Mouse (Mus musculus) C2C12 (cell line): Measurements from ENCODE around the gene Trpd52l3. TPM values are rescaled to one million over a fixed set of nuclear protein-coding genes. Genes with fewer than 3 reads are reported as not detected.

ENCODE experiments used
- H3K27me3 ChIP-seq: one replicate; pipeline ENCODE4 v1.6.1; 2011; ENCODE audit not compliant: control insufficient read depth, insufficient read depth, insufficient read length
- H3K36me3 ChIP-seq: one replicate; pipeline ENCODE4 v1.6.1; 2011; ENCODE audit not compliant: control insufficient read depth, insufficient read depth
- H3K4me3 ChIP-seq: one replicate; pipeline ENCODE4 v1.5.1; 2011; ENCODE audit warnings: mild to moderate bottlenecking, control low read depth; ENCODE audit not compliant: poor library complexity, insufficient read depth, severe bottlenecking
- H3K79me2 ChIP-seq: one replicate; pipeline ENCODE4 v1.6.1; 2011; ENCODE audit not compliant: control insufficient read depth, insufficient read depth
- H3K79me3 ChIP-seq: one replicate; pipeline ENCODE4 v1.6.1; 2011; ENCODE audit warnings: low read depth, control low read depth
- H3ac ChIP-seq: one replicate; pipeline ENCODE3; 2011; ENCODE audit warnings: low read depth; ENCODE audit not compliant: control insufficient read depth, insufficient read length
- CEBPB ChIP-seq: IDR thresholded peaks from one replicate; pipeline ENCODE4 v1.6.1; 2011; ENCODE audit warnings: low read depth, mild to moderate bottlenecking, control low read depth, moderate library complexity
- CTCF ChIP-seq: IDR thresholded peaks from one replicate; pipeline ENCODE4 v1.5.1; 2011; ENCODE audit not compliant: control insufficient read depth, insufficient read depth, insufficient read length
- FOSL1 ChIP-seq: IDR thresholded peaks from one replicate; pipeline ENCODE4 v1.8.0; 2011; ENCODE audit warnings: mild to moderate bottlenecking, low read length; ENCODE audit not compliant: poor library complexity, insufficient read depth, severe bottlenecking
- MAX ChIP-seq: IDR thresholded peaks from one replicate; pipeline ENCODE4 v1.6.1; 2011; ENCODE audit warnings: mild to moderate bottlenecking, control low read depth
- MYOD1 ChIP-seq: IDR thresholded peaks from one replicate; pipeline ENCODE4 v1.6.1; 2011; ENCODE audit warnings: low read depth; ENCODE audit not compliant: control insufficient read depth, insufficient read length
- MYOG ChIP-seq: IDR thresholded peaks from one replicate; pipeline ENCODE4 v1.6.1; 2011; ENCODE audit not compliant: control insufficient read depth, insufficient read length; ENCODE audit errors: extremely low read depth
- USF1 ChIP-seq: IDR thresholded peaks from one replicate; pipeline ENCODE4 v1.6.1; 2011; ENCODE audit warnings: low read depth, mild to moderate bottlenecking, control low read depth, moderate library complexity
- polyA plus RNA-seq: library from polyadenylated mRNA; unstranded; fragments of >200 nt; fragmentation: generic; extraction: Trizol; gene quantifications from one replicate; pipeline ENCODE4 v1.2.1, GENCODE M21; 2012; ENCODE audit warnings: missing spikeins

Gene Trpd52l3
- polyA plus RNA-seq, 1 experiment, result not detected

- H3ac ChIP-seq, result no peak overlapping the region
- H3K4me3 ChIP-seq, result no peak overlapping the region
- H3K36me3 ChIP-seq, result no peaks in the 10 kb centered on the region
- no peak for TF ChIP-seq MYOD1
- TF ChIP-seq CEBPB, result no peak
- TF ChIP-seq CTCF, result no peak
- no peaks in the 10 kb centered on the region for H3K79me3 ChIP-seq
- H3K27me3 ChIP-seq, result no peaks in the 10 kb centered on the region
- H3K79me2 ChIP-seq, result no peaks in the 10 kb centered on the region
Observed at GRCm38 (mm10) chr19:29967960-29968359, 35.6 kb upstream of the Trpd52l3 start.

GRCm38 (mm10) chr19:29973396-29973795 lies 30.2 kb upstream of the Trpd52l3 start:
- no peak overlapping the region for H3K4me3 ChIP-seq

GRCm38 (mm10) chr19:29978847-29979246 lies 24.7 kb upstream of the Trpd52l3 start:
- TF ChIP-seq MYOD1 (no peak), CTCF (no peak), USF1 (no peak), MAX (no peak)
- no peaks in the 10 kb centered on the region for H3K36me3 ChIP-seq
- H3K4me3 ChIP-seq, result no peak overlapping the region
- H3K27me3 ChIP-seq, result no peaks in the 10 kb centered on the region
- no peak overlapping the region for H3ac ChIP-seq
- no peaks in the 10 kb centered on the region for H3K79me3 ChIP-seq
- no peaks in the 10 kb centered on the region for H3K79me2 ChIP-seq

More at GRCm38 (mm10) chr19:29973396-29973795, 30.2 kb upstream of the Trpd52l3 start:
- Histone ChIP-seq H3K27me3 (no peaks in the 10 kb centered on the region), H3K36me3 (no peaks in the 10 kb centered on the region), H3ac (no peak overlapping the region), H3K79me2 (no peaks in the 10 kb centered on the region), H3K79me3 (no peaks in the 10 kb centered on the region)
- TF ChIP-seq CTCF, result no peak
- no peak for TF ChIP-seq FOSL1
- TF ChIP-seq USF1, result no peak
- peak; percentile 57 for TF ChIP-seq MYOD1

GRCm38 (mm10) chr19:29979452-29980089 lies 24.0 kb upstream of the Trpd52l3 start:
- TF ChIP-seq CEBPB (no peak), FOSL1 (no peak), MYOG (no peak), MAX (no peak), MYOD1 (no peak), USF1 (no peak), CTCF (no peak)
- Histone ChIP-seq H3K79me3 (no peaks in the 10 kb centered on the region), H3K36me3 (no peaks in the 10 kb centered on the region), H3K27me3 (no peaks in the 10 kb centered on the region), H3K4me3 (no peak overlapping the region), H3K79me2 (no peaks in the 10 kb centered on the region), H3ac (no peak overlapping the region)

DNA sequence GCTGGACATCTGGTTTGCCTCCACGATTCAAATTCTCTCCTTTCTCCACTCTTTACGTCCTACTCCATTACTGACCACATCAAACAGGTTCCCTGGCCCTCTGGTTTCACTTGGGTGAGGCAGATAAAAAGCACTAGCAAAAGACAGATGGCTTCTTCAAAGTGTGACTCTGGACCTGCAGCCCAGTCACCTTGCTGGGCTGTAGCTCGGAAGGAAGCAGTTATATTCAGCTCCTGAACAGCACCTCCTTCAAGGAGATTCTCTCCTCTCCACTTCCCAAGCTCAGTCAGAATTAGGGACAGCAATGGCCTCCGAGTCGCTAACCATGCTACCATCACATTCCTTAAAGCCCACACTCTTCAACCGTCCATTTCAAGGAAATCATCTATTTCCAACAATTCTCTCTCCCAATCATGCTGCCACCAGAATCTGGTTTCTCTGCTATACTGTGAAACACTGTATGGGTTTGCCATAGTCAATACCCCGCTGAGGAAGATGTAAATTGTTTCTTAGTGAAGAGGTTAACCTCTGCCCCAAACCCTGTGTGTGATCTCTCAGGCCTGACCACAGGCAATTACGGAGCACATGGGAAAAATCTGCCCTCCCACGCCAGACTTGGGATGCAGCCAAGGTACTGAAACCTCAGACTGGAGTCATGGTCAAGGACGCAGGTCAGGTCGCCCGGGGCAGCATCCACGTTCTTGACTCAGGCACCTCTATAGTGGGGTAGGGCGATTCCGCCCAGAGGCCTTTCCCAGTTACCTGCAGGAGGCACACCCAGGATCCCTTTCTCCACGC lies 19.2 kb upstream of the Trpd52l3 start:
- Histone ChIP-seq H3K27me3 (no peaks in the 10 kb centered on the region), H3K79me2 (no peaks in the 10 kb centered on the region), H3K79me3 (no peaks in the 10 kb centered on the region), H3K36me3 (no peaks in the 10 kb centered on the region), H3ac (no peak overlapping the region), H3K4me3 (no peak overlapping the region)
- no peak for TF ChIP-seq USF1
- TF ChIP-seq FOSL1, result no peak
- no peak for TF ChIP-seq MYOD1

DNA sequence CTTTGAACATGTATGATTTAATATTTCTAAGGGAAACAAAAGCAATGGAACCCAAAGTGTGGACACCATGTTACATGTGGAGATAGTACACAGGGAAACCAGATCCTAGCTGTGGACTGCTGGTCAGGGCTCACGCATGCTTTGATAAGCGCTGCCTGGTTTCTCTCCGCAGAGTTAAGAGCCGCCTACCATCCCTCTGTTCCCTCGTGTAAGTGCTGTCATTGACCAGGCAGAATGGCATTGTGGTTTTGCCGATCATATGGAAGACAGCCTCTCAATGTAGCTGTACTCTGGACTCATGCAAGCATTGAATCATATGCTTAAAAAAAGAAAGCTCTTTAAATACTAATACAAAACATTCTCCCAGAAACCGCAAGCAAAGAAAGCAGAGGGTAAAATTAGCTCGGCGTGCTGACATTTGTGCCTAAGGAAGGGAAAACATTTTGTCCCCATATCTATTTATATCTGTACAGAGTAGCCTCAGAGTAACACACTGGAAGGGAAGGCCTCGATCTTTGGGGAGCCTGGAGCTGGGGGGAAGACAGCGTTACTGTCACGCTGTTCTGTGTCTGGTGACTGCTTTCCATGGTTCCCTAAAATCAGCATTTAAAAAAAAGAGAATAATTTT lies 17.0 kb upstream of the Trpd52l3 start:
- Histone ChIP-seq H3K36me3 (no peaks in the 10 kb centered on the region), H3K4me3 (no peak overlapping the region), H3K79me2 (no peaks in the 10 kb centered on the region), H3K27me3 (no peaks in the 10 kb centered on the region), H3K79me3 (no peaks in the 10 kb centered on the region), H3ac (no peak overlapping the region)
- TF ChIP-seq CTCF (no peak), USF1 (no peak), CEBPB (no peak), MAX (no peak)
